Mouse (Mus musculus) liver, embryonic 13.5 days (tissue): ENCODE data around the gene Slc9a6. TPM values are rescaled to one million over a fixed set of nuclear protein-coding genes. Genes with fewer than 3 reads are reported as not detected.

ENCODE experiments used
- ATAC-seq: fragments of 200-750 bp; cut with Nextera tagmentation; 2 replicates; pipeline ENCODE4 v1.8.0; 2017; ENCODE audit warnings: low read depth, mild to moderate bottlenecking, moderate number of reproducible peaks, moderate library complexity
- DNase-seq: peaks from one replicate; pipeline ENCODE4 v3.0.0; 2022
- H3K27ac ChIP-seq: fragments of 300-500 bp; sonication (generic); 2 replicates; pipeline ENCODE4 v1.5.1; 2015; ENCODE audit warnings: moderate library complexity, mild to moderate bottlenecking, inconsistent platforms
- H3K27me3 ChIP-seq: fragments of 300-500 bp; sonication (generic); 2 replicates; pipeline ENCODE4 v1.6.1; 2015; ENCODE audit warnings: mild to moderate bottlenecking, inconsistent platforms
- H3K36me3 ChIP-seq: fragments of 300-500 bp; sonication (generic); 2 replicates; pipeline ENCODE4 v1.6.1; 2015; ENCODE audit warnings: mild to moderate bottlenecking, inconsistent platforms
- H3K4me1 ChIP-seq: fragments of 300-500 bp; sonication (generic); replicated peaks from 2 replicates; pipeline ENCODE4 v1.6.1; 2015; ENCODE audit warnings: inconsistent platforms
- H3K4me2 ChIP-seq: fragments of 300-500 bp; sonication (generic); 2 replicates; pipeline ENCODE4 v1.6.1; 2015; ENCODE audit warnings: inconsistent platforms, mild to moderate bottlenecking, moderate library complexity
- H3K4me3 ChIP-seq: fragments of 300-500 bp; sonication (generic); replicated peaks from 2 replicates; pipeline ENCODE4 v1.5.1; 2015; ENCODE audit warnings: mild to moderate bottlenecking, inconsistent platforms
- H3K9ac ChIP-seq: fragments of 300-500 bp; sonication (generic); 2 replicates; pipeline ENCODE4 v1.6.1; 2015; ENCODE audit warnings: mild to moderate bottlenecking, inconsistent platforms
- H3K9me3 ChIP-seq: fragments of 300-500 bp; sonication (generic); replicated peaks from 2 replicates; pipeline ENCODE4 v1.6.1; 2016; ENCODE audit warnings: inconsistent platforms
- WGBS: fragments of 180-500 bp; shearing (Covaris S2); methylation state at CpG from one replicate; pipeline ENCODE4 v1.1.7; 2015; ENCODE audit not compliant: insufficient replicate concordance; 5-methylcytosine and 5-hydroxymethylcytosine counted together
- polyA plus RNA-seq: library from polyadenylated mRNA; unstranded; fragments of >200 nt; fragmentation: Nextera tagmentation; extraction: Ambion mirVana; gene quantifications from 2 replicates; pipeline ENCODE4 v1.2.1, GENCODE M21; 2015

Slc9a6 gene
- polyA plus RNA-seq, 1 experiment from 2014 or later, result 3.6 TPM

DNA sequence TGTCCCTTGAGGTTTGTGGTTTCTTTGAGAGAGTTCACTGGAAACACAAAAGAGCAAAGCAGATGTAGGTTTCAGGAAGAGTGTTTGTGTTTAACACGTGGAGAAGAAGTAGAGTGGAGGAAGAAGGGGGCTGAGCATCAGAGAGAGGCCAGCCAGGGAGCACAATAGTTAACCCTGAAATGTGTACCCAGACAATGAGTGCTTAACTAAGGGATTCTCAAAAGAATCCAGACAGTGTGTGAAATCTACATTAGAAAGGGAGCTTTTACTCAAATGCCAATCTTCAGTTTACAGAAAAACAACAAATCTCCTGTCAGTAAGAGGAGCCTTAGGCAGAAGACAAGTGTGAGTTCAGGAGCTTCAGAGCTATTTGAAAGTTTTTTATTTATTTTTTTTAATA lies 30.5 kb downstream of the Slc9a6 start:
- DNase-seq (no peak), ATAC-seq (no peak)
- no peak overlapping the region for H3K4me3 ChIP-seq
- no peaks in the 10 kb centered on the region for H3K27me3 ChIP-seq
- H3K9ac ChIP-seq, result no peak overlapping the region
- no peaks in the 10 kb centered on the region for H3K9me3 ChIP-seq
- H3K36me3 ChIP-seq, result no peaks in the 10 kb centered on the region
- no peak overlapping the region for H3K27ac ChIP-seq
- no peak overlapping the region for H3K4me2 ChIP-seq
- WGBS, result 14% methylated on average over 1 of the region's 1 CpGs
- H3K4me1 ChIP-seq, result no peaks in the 10 kb centered on the region

DNA sequence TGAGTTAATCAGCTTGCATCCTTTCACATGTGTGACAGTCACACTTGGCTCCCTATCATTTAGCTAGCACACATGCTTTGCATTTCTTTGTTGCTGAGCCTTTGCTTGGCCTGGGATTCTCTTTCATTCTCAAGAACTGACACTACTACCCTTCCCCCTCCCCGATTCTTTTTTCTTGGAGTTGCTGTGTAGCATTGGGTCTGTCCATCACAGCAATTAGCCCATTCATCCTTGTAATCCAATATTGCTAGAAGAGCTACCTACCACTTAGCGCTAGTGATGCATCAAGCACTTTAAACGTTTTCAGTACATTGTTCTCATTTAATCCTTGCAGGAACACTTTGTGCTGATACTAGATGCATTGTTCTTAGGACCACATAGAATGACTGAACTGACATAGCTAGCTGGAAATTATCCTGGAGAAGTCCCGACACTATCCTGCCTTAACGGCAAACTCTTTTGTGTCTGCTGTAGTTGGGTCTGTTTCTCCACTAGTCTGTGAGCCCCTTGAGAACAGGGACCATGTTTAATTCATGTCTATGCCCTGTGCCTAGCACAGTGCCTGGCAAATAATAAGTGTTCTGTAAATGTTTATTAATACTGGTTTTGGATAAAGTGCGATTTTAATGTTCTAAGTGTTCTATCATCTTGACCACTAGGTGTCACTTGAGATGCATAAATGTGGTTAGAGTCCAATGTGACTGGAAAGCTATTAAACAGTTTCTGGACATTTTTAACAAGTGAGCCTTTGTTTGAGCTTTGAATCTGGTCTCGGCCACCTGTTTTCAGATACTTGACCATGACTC lies 40.2 kb downstream of the Slc9a6 start:
- Histone ChIP-seq H3K4me1 (no peaks in the 10 kb centered on the region), H3K9ac (no peak overlapping the region), H3K9me3 (no peaks in the 10 kb centered on the region), H3K27ac (no peak overlapping the region), H3K4me3 (no peak overlapping the region), H3K27me3 (no peaks in the 10 kb centered on the region), H3K36me3 (no peaks in the 10 kb centered on the region), H3K4me2 (no peak overlapping the region)
- DNase-seq (no peak), ATAC-seq (no peak)
- WGBS, result 64% methylated on average over 7 of the region's 7 CpGs

DNA sequence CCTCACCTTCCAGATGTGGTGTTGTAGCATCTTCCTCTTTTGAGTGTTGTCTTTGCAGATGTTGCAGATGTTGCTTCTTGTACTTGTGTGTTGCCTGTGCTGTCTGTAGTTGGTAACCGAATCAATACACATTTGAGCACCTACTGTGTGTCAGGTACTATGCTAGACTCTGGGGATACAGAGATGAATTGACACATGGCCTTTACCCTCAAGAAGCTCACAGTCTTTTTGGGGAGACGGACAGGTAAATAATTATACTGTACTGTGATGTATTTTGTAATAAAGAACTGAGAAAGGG lies 40.7 kb downstream of the Slc9a6 start:
- H3K9me3 ChIP-seq, result no peaks in the 10 kb centered on the region
- no peak for ATAC-seq
- no peaks in the 10 kb centered on the region for H3K36me3 ChIP-seq
- H3K4me2 ChIP-seq, result no peak overlapping the region
- WGBS, result 72% methylated on average over 2 of the region's 2 CpGs
- DNase-seq, result no peak
- H3K27me3 ChIP-seq, result no peaks in the 10 kb centered on the region
- H3K4me3 ChIP-seq, result no peak overlapping the region
- no peak overlapping the region for H3K9ac ChIP-seq
- no peak overlapping the region for H3K27ac ChIP-seq
- no peaks in the 10 kb centered on the region for H3K4me1 ChIP-seq

DNA sequence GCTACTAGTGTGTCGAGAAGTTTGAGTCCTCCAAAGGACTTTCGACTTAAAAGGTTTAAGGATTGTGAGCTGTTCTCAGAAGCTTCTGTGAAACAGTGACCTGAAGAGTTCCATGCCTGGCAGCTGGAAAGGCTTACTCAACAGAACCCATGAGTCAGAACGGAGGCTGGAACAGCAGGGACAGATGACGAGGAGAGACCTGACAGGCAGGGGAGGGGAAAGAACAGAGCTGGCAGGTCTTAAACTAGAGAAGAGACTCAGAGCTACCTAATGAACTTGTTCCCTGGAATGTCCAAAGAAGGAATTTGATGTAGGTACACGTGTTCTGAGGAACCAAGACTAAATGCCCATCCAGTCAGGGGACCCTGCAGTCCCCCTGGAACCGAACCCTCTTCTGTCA lies 41.3 kb downstream of the Slc9a6 start:
- H3K4me1 ChIP-seq, result no peaks in the 10 kb centered on the region
- H3K36me3 ChIP-seq, result no peaks in the 10 kb centered on the region
- ATAC-seq (no peak), DNase-seq (no peak)
- H3K9me3 ChIP-seq, result no peaks in the 10 kb centered on the region
- WGBS, result 63% methylated on average over 6 of the region's 6 CpGs
- H3K4me3 ChIP-seq, result no peak overlapping the region
- H3K27me3 ChIP-seq, result no peaks in the 10 kb centered on the region
- H3K9ac ChIP-seq, result no peak overlapping the region
- no peak overlapping the region for H3K4me2 ChIP-seq
- H3K27ac ChIP-seq, result no peak overlapping the region

DNA sequence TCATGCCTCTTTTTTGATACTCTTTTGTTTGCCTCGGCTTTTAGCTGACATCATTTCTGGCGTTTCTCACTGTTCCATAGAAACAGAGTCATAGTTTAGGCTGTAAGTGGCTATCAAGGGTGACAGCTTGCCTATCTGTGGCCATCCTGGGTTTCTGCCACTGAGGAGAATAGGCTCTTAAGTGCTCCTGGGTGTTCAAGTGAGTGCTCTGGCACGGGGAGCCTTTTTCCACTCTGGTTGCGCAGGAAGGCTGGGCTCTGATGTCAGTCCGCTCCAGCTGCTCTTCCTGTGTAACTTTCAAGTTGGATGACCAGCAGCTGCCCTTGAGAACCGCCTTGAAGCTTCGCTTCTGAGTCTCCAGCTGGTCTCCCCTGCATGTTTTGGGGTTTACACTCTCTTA lies 42.2 kb downstream of the Slc9a6 start:
- no peak overlapping the region for H3K27ac ChIP-seq
- no peaks in the 10 kb centered on the region for H3K27me3 ChIP-seq
- H3K36me3 ChIP-seq, result no peaks in the 10 kb centered on the region
- no peak overlapping the region for H3K9ac ChIP-seq
- no peak for ATAC-seq
- H3K4me1 ChIP-seq, result no peaks in the 10 kb centered on the region
- H3K4me3 ChIP-seq, result no peak overlapping the region
- no peak for DNase-seq
- no peak overlapping the region for H3K4me2 ChIP-seq
- H3K9me3 ChIP-seq, result no peaks in the 10 kb centered on the region
- 71% methylated on average over 7 of the region's 7 CpGs for WGBS

DNA sequence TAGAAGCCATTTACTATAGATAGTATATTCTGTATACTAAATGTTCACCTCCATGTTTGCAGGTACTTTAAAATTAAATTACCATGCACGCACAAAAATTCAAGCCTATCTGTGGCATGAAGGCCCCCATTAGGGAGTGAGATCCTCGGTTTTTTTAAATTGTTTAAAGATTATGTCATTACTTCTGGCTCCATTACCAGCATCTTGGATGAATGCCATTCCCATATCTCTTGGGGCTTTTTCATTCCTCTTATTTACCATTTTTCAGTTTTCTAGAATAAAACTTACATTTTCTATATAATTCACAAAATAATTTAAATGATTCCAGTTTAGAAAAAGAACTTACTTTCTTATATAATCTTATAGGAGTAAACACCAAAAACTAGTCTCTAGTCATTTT lies 46.1 kb downstream of the Slc9a6 start:
- ATAC-seq (no peak), DNase-seq (no peak)
- Histone ChIP-seq H3K4me2 (no peak overlapping the region), H3K4me1 (no peaks in the 10 kb centered on the region), H3K4me3 (no peak overlapping the region), H3K27me3 (no peaks in the 10 kb centered on the region), H3K27ac (no peak overlapping the region), H3K9ac (no peak overlapping the region), H3K9me3 (no peaks in the 10 kb centered on the region), H3K36me3 (no peaks in the 10 kb centered on the region)
- 67% methylated on average over 2 of the region's 2 CpGs for WGBS

DNA sequence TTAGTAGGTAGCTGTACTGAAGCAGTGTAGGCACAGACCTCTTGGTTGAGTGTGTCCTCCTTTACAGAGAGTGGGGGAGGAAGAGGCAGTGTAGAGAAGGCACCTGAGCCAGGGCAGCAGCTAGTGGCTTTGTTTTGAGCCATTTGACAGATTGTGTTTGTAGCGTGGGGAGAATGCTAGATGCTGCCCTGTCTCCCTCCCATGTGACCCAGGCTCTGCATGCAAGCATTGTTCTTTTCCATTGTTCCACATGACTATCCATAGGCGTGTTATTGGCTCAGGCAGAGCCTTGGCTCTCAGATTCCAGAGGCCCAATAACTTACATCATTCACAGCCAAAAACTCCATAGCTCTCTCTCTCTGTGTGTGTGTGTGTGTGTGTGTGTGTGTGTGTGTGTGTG lies 49.7 kb downstream of the Slc9a6 start:
- Histone ChIP-seq H3K27me3 (no peaks in the 10 kb centered on the region), H3K4me3 (no peak overlapping the region), H3K9me3 (no peaks in the 10 kb centered on the region), H3K9ac (no peak overlapping the region), H3K27ac (no peak overlapping the region), H3K4me1 (no peaks in the 10 kb centered on the region), H3K36me3 (no peaks in the 10 kb centered on the region), H3K4me2 (no peak overlapping the region)
- WGBS, result 81% methylated on average over 2 of the region's 2 CpGs
- ATAC-seq, result no peak
- no peak for DNase-seq

DNA sequence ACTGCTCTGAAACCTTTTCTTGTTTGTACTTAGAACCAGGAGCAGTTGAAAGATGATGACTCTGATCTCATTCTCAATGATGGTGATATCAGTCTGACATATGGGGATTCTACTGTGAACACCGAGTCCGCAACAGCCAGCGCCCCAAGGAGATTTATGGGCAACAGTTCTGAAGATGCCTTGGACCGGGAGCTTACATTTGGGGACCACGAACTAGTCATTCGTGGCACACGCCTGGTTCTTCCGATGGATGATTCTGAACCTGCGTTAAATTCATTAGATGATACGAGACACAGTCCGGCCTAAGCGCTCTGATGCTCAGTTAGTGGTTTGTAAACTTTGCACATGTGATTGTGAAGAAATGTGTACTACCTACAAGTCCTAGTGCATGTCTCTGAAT lies 51.6 kb downstream of the Slc9a6 start:
- no peaks in the 10 kb centered on the region for H3K27me3 ChIP-seq
- no peak for DNase-seq
- no peak for ATAC-seq
- 83% methylated on average over 12 of the region's 12 CpGs for WGBS
- no peak overlapping the region for H3K9ac ChIP-seq
- no peaks in the 10 kb centered on the region for H3K9me3 ChIP-seq
- H3K4me2 ChIP-seq, result no peak overlapping the region
- H3K36me3 ChIP-seq, result no peaks in the 10 kb centered on the region
- H3K4me3 ChIP-seq, result no peak overlapping the region
- H3K4me1 ChIP-seq, result no peaks in the 10 kb centered on the region
- H3K27ac ChIP-seq, result no peak overlapping the region

DNA sequence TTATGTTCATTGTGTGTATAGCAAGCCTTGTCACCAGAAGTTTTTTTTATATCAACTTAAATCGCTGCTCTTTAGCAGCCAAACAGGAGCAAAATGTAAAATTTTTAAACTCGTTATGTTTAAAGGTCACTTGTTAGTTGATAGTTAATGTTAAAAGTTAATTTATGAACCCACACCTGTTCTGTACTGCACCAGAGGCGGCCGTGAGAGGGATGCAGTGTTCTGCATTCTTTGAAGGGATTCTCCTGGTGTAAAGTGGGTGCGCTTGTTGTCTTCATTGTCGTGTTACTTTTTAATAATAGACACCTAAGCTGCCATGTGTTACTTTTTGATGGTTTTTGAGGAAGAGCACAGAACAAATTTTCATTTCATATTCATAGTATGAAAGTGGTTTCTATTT lies 52.8 kb downstream of the Slc9a6 start:
- no peaks in the 10 kb centered on the region for H3K4me1 ChIP-seq
- no peaks in the 10 kb centered on the region for H3K9me3 ChIP-seq
- no peak for ATAC-seq
- no peak overlapping the region for H3K9ac ChIP-seq
- H3K27me3 ChIP-seq, result no peaks in the 10 kb centered on the region
- no peak for DNase-seq
- H3K4me2 ChIP-seq, result no peak overlapping the region
- H3K27ac ChIP-seq, result no peak overlapping the region
- H3K36me3 ChIP-seq, result no peaks in the 10 kb centered on the region
- 76% methylated on average over 6 of the region's 6 CpGs for WGBS
- H3K4me3 ChIP-seq, result no peak overlapping the region

DNA sequence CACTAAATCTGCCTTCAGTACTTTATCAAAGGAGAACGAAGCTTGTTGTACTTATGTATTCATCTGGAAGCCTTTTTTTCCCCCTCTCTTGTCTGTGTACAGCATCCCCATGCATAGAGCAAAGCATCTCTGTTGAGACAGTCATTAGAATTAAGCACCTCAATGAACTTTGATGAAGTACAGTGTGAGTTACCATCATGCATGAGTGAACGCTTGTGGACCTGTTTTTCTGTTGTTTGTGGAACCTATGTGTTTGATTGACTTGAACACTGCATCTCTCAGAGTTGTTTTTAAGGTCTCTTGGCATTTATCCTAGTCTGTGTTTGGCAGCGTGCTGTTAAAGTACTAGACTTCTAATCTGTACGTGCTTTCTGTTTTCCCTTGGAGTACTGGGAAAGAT lies 53.8 kb downstream of the Slc9a6 start:
- Histone ChIP-seq H3K9ac (no peak overlapping the region), H3K4me1 (peaks cover 4% of the 10 kb centered on the region; the same call in 1 of the 2 replicates), H3K36me3 (no peaks in the 10 kb centered on the region), H3K27me3 (no peaks in the 10 kb centered on the region), H3K4me2 (no peak overlapping the region), H3K4me3 (no peak overlapping the region), H3K9me3 (no peaks in the 10 kb centered on the region), H3K27ac (no peak overlapping the region)
- 70% methylated on average over 4 of the region's 4 CpGs for WGBS
- DNase-seq, result no peak
- no peak for ATAC-seq

DNA sequence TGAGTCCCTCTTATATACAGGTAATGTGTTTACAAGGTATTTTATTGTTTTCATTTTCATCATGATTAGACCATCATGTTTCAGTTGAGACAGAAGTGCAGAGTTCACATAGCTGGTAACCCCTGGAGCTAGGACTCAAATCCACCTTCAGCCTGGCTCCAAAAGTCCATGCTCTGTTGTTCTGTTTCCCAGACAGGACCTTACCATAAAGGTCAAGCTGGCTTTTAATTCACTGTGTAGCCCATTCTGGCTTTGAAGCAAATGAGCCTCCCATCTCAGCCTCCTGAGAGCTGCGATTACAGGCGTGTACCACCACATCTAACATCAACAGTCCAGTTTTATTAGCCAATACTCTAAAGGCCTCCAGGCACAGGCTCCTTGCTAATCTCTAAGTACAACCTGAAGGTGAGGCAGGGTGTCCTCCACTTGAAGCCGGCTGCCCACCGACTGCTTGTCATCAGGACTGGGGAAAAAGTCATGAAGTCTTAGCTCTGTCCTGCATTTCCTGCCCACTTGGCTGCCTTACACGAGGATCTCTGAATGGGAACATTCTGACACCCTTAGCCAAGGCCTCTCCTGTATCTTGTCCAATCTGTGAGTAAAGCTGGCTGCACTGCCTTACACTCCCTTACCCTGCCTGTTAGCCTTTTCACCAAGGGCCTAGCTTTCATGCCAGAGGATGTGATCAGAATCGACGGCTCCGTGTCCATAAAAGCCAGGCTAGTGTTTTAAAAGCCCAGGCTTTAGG lies 55.8 kb downstream of the Slc9a6 start:
- Histone ChIP-seq H3K4me1 (peaks cover 4% of the 10 kb centered on the region; the same call in 1 of the 2 replicates), H3K4me2 (no peak overlapping the region), H3K9ac (no peak overlapping the region), H3K9me3 (no peaks in the 10 kb centered on the region), H3K36me3 (no peaks in the 10 kb centered on the region), H3K4me3 (no peak overlapping the region), H3K27me3 (no peaks in the 10 kb centered on the region), H3K27ac (no peak overlapping the region)
- 74% methylated on average over 8 of the region's 8 CpGs for WGBS
- DNase-seq, result no peak
- ATAC-seq, result no peak

DNA sequence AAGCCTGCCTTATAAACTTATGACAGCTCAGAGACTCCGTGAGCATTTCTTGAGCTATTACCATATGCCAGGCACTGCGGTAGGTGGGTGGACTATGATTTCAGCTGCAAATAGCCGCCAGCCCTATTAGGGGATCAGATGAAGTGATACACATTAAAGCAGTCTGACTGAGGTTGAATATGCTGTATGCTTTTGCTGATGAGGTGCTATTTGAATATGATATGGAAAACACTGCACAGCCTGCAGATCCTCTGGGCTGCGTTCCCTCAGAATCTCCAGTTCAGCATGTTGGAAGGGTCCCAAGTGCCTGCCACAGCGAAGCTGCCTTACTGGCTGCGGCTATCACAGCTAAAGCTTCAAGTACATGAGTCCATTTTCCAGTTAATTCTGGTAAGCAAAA lies 57.7 kb downstream of the Slc9a6 start:
- WGBS, result 70% methylated on average over 6 of the region's 6 CpGs
- no peak for ATAC-seq
- no peak overlapping the region for H3K27ac ChIP-seq
- no peak for DNase-seq
- H3K36me3 ChIP-seq, result no peaks in the 10 kb centered on the region
- H3K27me3 ChIP-seq, result no peaks in the 10 kb centered on the region
- no peak overlapping the region for H3K9ac ChIP-seq
- no peak overlapping the region for H3K4me3 ChIP-seq
- H3K4me1 ChIP-seq, result peaks cover 4% of the 10 kb centered on the region; the same call in 1 of the 2 replicates
- no peak overlapping the region for H3K4me2 ChIP-seq
- no peaks in the 10 kb centered on the region for H3K9me3 ChIP-seq
